Mouse (Mus musculus): ENCODE results near the gene Cbr3.
"Not testable (repeated sequence)": the region's sequence is repeated elsewhere in the genome, so short reads cannot be mapped to it uniquely, and the experiment has no call there.

Gene Cbr3

GRCm38 (mm10) chr16:93682689-93683507, at the start of gene Cbr3:
TSS of gene Cbr3 (plus strand) at chr16:93683215.
- DNase-seq, result peak; percentile 78

GRCm38 (mm10) chr16:93644006-93644405, 39.0 kb upstream of the Cbr3 start:
- peak; percentile 1 for DNase-seq

- DNase-seq, result no peak
These were observed 34.4 kb upstream of the Cbr3 start for GRCm38 (mm10) chr16:93648441-93649183.

- DNase-seq, result no peak
These were observed 15.0 kb upstream of the Cbr3 start for GRCm38 (mm10) chr16:93667976-93668375.

- no peak for DNase-seq
These were observed 13.5 kb upstream of the Cbr3 start for GRCm38 (mm10) chr16:93669521-93669920.

- DNase-seq, result not testable (repeated sequence)
These were observed 12.5 kb upstream of the Cbr3 start for GRCm38 (mm10) chr16:93670466-93670865.

- no peak for DNase-seq
These were observed 12.0 kb upstream of the Cbr3 start for GRCm38 (mm10) chr16:93671064-93671463.

- no peak for DNase-seq
These were observed 6.6 kb upstream of the Cbr3 start for GRCm38 (mm10) chr16:93676376-93676775.

- DNase-seq, result no peak
These were observed 4.8 kb upstream of the Cbr3 start for GRCm38 (mm10) chr16:93678206-93678605.

GRCm38 (mm10) chr16:93679165-93679564, 3.9 kb upstream of the Cbr3 start:
- no peak for DNase-seq

- no peak for DNase-seq
These were observed 793 bp upstream of the Cbr3 start for GRCm38 (mm10) chr16:93682156-93682688.

GRCm38 (mm10) chr16:93683508-93684236, 657 bp downstream of the Cbr3 start:
- DNase-seq, result peak; percentile 28

- no peak for DNase-seq
These were observed 1.4 kb downstream of the Cbr3 start for GRCm38 (mm10) chr16:93684441-93684840.

GRCm38 (mm10) chr16:93685783-93686182, 2.8 kb downstream of the Cbr3 start:
- DNase-seq, result not testable (repeated sequence)

GRCm38 (mm10) chr16:93686421-93686820, 3.4 kb downstream of the Cbr3 start:
- DNase-seq, result no peak

GRCm38 (mm10) chr16:93686945-93687344, 3.9 kb downstream of the Cbr3 start:
- no peak for DNase-seq

- no peak for DNase-seq
These were observed 8.3 kb downstream of the Cbr3 start for GRCm38 (mm10) chr16:93691206-93691841.

GRCm38 (mm10) chr16:93692744-93693143, 9.7 kb downstream of the Cbr3 start:
- DNase-seq, result no peak

- DNase-seq, result no peak
These were observed 24.1 kb downstream of the Cbr3 start for GRCm38 (mm10) chr16:93707116-93707515.

- DNase-seq, result no peak
These were observed 26.2 kb downstream of the Cbr3 start for GRCm38 (mm10) chr16:93709217-93709616.

- DNase-seq, result peak; percentile 77
These were observed 27.9 kb downstream of the Cbr3 start for GRCm38 (mm10) chr16:93710924-93711323.

- peak; percentile 100 for DNase-seq
These were observed 28.6 kb downstream of the Cbr3 start, which contains the start of gene Dop1b for GRCm38 (mm10) chr16:93711411-93712188. TSS of gene Dop1b (plus strand) at chr16:93711904.
